Mouse (Mus musculus) heart, embryonic 13.5 days (tissue): Measurements from ENCODE around the gene Tpp1. TPM values are rescaled to one million over a fixed set of nuclear protein-coding genes. Genes with fewer than 3 reads are reported as not detected.
"Not testable (repeated sequence)": the region's sequence is repeated elsewhere in the genome, so short reads cannot be mapped to it uniquely, and the experiment has no call there.

Source experiments
- ATAC-seq: fragments of 200-750 bp; cut with Nextera tagmentation; 2 replicates; pipeline ENCODE4 v1.8.0; 2017; ENCODE audit warnings: moderate TSS enrichment; ENCODE audit not compliant: insufficient number of reproducible peaks, low FRiP score, low TSS enrichment; ENCODE audit errors: extremely low read depth
- H3K27ac ChIP-seq: fragments of 300-500 bp; sonication (generic); replicated peaks from 2 replicates; pipeline ENCODE4 v1.5.1; 2015; ENCODE audit warnings: moderate library complexity, mild to moderate bottlenecking, inconsistent platforms
- H3K27me3 ChIP-seq: fragments of 300-500 bp; sonication (generic); replicated peaks from 2 replicates; pipeline ENCODE4 v1.6.1; 2015; ENCODE audit warnings: mild to moderate bottlenecking, inconsistent platforms
- H3K36me3 ChIP-seq: fragments of 300-500 bp; sonication (generic); 2 replicates; pipeline ENCODE4 v1.6.1; 2015; ENCODE audit warnings: mild to moderate bottlenecking, inconsistent platforms
- H3K4me1 ChIP-seq: fragments of 300-500 bp; sonication (generic); 2 replicates; pipeline ENCODE4 v1.6.1; 2015; ENCODE audit warnings: inconsistent platforms
- H3K4me2 ChIP-seq: fragments of 300-500 bp; sonication (generic); 2 replicates; pipeline ENCODE4 v1.6.1; 2015; ENCODE audit warnings: inconsistent platforms, mild to moderate bottlenecking, moderate library complexity
- H3K4me3 ChIP-seq: fragments of 300-500 bp; sonication (generic); 2 replicates; pipeline ENCODE4 v1.5.1; 2015; ENCODE audit warnings: moderate library complexity, mild to moderate bottlenecking, inconsistent platforms
- H3K9ac ChIP-seq: fragments of 300-500 bp; sonication (generic); 2 replicates; pipeline ENCODE4 v1.6.1; 2015; ENCODE audit warnings: inconsistent platforms, mild to moderate bottlenecking, moderate library complexity
- H3K9me3 ChIP-seq: fragments of 300-500 bp; sonication (generic); 2 replicates; pipeline ENCODE4 v1.6.1; 2016; ENCODE audit warnings: inconsistent platforms
- WGBS: fragments of 180-500 bp; shearing (Covaris S2); methylation state at CpG from one replicate; pipeline ENCODE4 v1.1.7; 2015; ENCODE audit warnings: mixed read lengths; 5-methylcytosine and 5-hydroxymethylcytosine counted together
- polyA plus RNA-seq: library from polyadenylated mRNA; unstranded; fragments of >200 nt; fragmentation: Nextera tagmentation; extraction: Ambion mirVana; gene quantifications from 2 replicates; pipeline ENCODE4 v1.2.1, GENCODE M21; 2015

Gene Tpp1
- polyA plus RNA-seq, 1 experiment from 2014 or later: 80.7 TPM

- H3K4me1 ChIP-seq: peaks cover 7% of the 10 kb centered on the region; the same call in 1 of the 2 replicates
- H3K4me3 ChIP-seq: peak overlapping the region; percentile 47
- H3K4me2 ChIP-seq: peak overlapping the region; percentile 78
- H3K27me3 ChIP-seq: peaks cover 44% of the 10 kb centered on the region
- no peak overlapping the region for H3K27ac ChIP-seq
- peaks cover 88% of the 10 kb centered on the region for H3K36me3 ChIP-seq
- H3K9ac ChIP-seq: peak overlapping the region; percentile 44; the same call in 1 of the 2 replicates
- WGBS: 23% methylated on average over 51 of the region's 51 CpGs
- ATAC-seq: 0 out of 2 replicates have a peak, but pooled peaks have one; percentile 19
- H3K9me3 ChIP-seq: no peaks in the 10 kb centered on the region
Observed at GRCm38 (mm10) chr7:105761813-105762484, 9.9 kb upstream of the Tpp1 start.

- H3K9ac ChIP-seq: no peak overlapping the region
- no peak overlapping the region for H3K4me3 ChIP-seq
- H3K9me3 ChIP-seq: no peaks in the 10 kb centered on the region
- H3K4me1 ChIP-seq: peaks cover 17% of the 10 kb centered on the region
- H3K27ac ChIP-seq: no peak overlapping the region
- no peak for ATAC-seq
- H3K27me3 ChIP-seq: no peaks in the 10 kb centered on the region
- peaks cover 69% of the 10 kb centered on the region for H3K36me3 ChIP-seq
- no peak overlapping the region for H3K4me2 ChIP-seq
- 85% methylated on average over 10 of the region's 10 CpGs for WGBS
Observed at GRCm38 (mm10) chr7:105753281-105753680, 1.2 kb upstream of the Tpp1 start.

GRCm38 (mm10) chr7:105752716-105753115 is 681 bp upstream of the Tpp1 start:
- H3K36me3 ChIP-seq: peaks cover 69% of the 10 kb centered on the region
- no peak for ATAC-seq

GRCm38 (mm10) chr7:105747776-105748175 is 4.3 kb downstream of the Tpp1 start:
- Histone ChIP-seq H3K4me1 (peaks cover 32% of the 10 kb centered on the region), H3K27ac (no peak overlapping the region), H3K4me3 (no peak overlapping the region), H3K4me2 (no peak overlapping the region), H3K9me3 (no peaks in the 10 kb centered on the region), H3K9ac (no peak overlapping the region), H3K36me3 (peaks cover 47% of the 10 kb centered on the region), H3K27me3 (no peaks in the 10 kb centered on the region)
- 83% methylated on average over 2 of the region's 2 CpGs for WGBS
- ATAC-seq: no peak

More at GRCm38 (mm10) chr7:105752716-105753115, 681 bp upstream of the Tpp1 start:
- H3K9ac ChIP-seq: no peak overlapping the region
- 76% methylated on average over 2 of the region's 2 CpGs for WGBS
- H3K9me3 ChIP-seq: no peaks in the 10 kb centered on the region
- H3K27me3 ChIP-seq: no peaks in the 10 kb centered on the region
- H3K4me3 ChIP-seq: no peak overlapping the region
- no peak overlapping the region for H3K27ac ChIP-seq
- H3K4me1 ChIP-seq: peaks cover 17% of the 10 kb centered on the region
- no peak overlapping the region for H3K4me2 ChIP-seq

- peak within 1 kb of the TSS; percentile 85 for H3K4me2 ChIP-seq
- peak within 1 kb of the TSS; percentile 83 for H3K27ac ChIP-seq
- peaks cover 26% of the 10 kb centered on the region for H3K4me1 ChIP-seq
- peaks cover 71% of the 10 kb centered on the region for H3K36me3 ChIP-seq
- H3K9me3 ChIP-seq: no peaks in the 10 kb centered on the region
- ATAC-seq: peak; percentile 86
- H3K9ac ChIP-seq: peak within 1 kb of the TSS; percentile 98
- H3K4me3 ChIP-seq: peak within 1 kb of the TSS; percentile 92
- under 1% methylated on average over 61 of the region's 67 CpGs for WGBS
- H3K27me3 ChIP-seq: no peaks in the 10 kb centered on the region
Observed at GRCm38 (mm10) chr7:105743926-105744590, 8.0 kb downstream of the Tpp1 start, which contains the start of gene Taf10. TSS of gene Taf10 (minus strand) at chr7:105744361.

- H3K4me1 ChIP-seq: peaks cover 31% of the 10 kb centered on the region
- not testable (repeated sequence) for H3K9me3 ChIP-seq, ATAC-seq, H3K27me3 ChIP-seq
- peak overlapping the region; percentile 92 for H3K4me3 ChIP-seq
- 31% methylated on average over 20 of the region's 20 CpGs for WGBS
- H3K27ac ChIP-seq: peak overlapping the region; percentile 83
- H3K9ac ChIP-seq: peak overlapping the region; percentile 98
- H3K4me2 ChIP-seq: peak overlapping the region; percentile 85
- peaks cover 64% of the 10 kb centered on the region for H3K36me3 ChIP-seq
Observed at GRCm38 (mm10) chr7:105743246-105743925, 8.6 kb downstream of the Tpp1 start.

- not testable (repeated sequence) for H3K9me3 ChIP-seq, ATAC-seq, H3K27me3 ChIP-seq
- Histone ChIP-seq H3K27ac (0 out of 2 replicates have a peak overlapping the region, but pooled peaks have one; percentile 83), H3K4me3 (peak overlapping the region; percentile 92), H3K36me3 (peaks cover 57% of the 10 kb centered on the region), H3K4me2 (peak overlapping the region; percentile 85), H3K9ac (peak overlapping the region; percentile 98), H3K4me1 (peaks cover 38% of the 10 kb centered on the region)
- WGBS: 77% methylated on average over 7 of the region's 7 CpGs
Observed at GRCm38 (mm10) chr7:105742539-105743215, 9.4 kb downstream of the Tpp1 start.

GRCm38 (mm10) chr7:105741978-105742377 is 10.1 kb downstream of the Tpp1 start:
- Histone ChIP-seq H3K27ac (no peak overlapping the region), H3K36me3 (peaks cover 50% of the 10 kb centered on the region), H3K4me3 (no peak overlapping the region), H3K9ac (no peak overlapping the region), H3K4me1 (peaks cover 41% of the 10 kb centered on the region), H3K9me3 (no peaks in the 10 kb centered on the region), H3K27me3 (no peaks in the 10 kb centered on the region), H3K4me2 (no peak overlapping the region)
- 86% methylated on average over 9 of the region's 9 CpGs for WGBS
- no peak for ATAC-seq

- H3K27ac ChIP-seq: no peak overlapping the region
- WGBS: 83% methylated on average over 6 of the region's 6 CpGs
- H3K9me3 ChIP-seq: no peaks in the 10 kb centered on the region
- H3K4me1 ChIP-seq: peaks cover 41% of the 10 kb centered on the region
- no peak overlapping the region for H3K4me2 ChIP-seq
- H3K36me3 ChIP-seq: peaks cover 41% of the 10 kb centered on the region
- no peak for ATAC-seq
- H3K4me3 ChIP-seq: no peak overlapping the region
- H3K9ac ChIP-seq: no peak overlapping the region
- no peaks in the 10 kb centered on the region for H3K27me3 ChIP-seq
Observed at GRCm38 (mm10) chr7:105740851-105741250, 11.2 kb downstream of the Tpp1 start.

GRCm38 (mm10) chr7:105740089-105740795 is 11.8 kb downstream of the Tpp1 start:
- H3K36me3 ChIP-seq: peaks cover 41% of the 10 kb centered on the region
- H3K4me1 ChIP-seq: peaks cover 47% of the 10 kb centered on the region
- H3K4me2 ChIP-seq: no peak overlapping the region
- H3K9me3 ChIP-seq: no peaks in the 10 kb centered on the region
- no peak for ATAC-seq
- 89% methylated on average over 13 of the region's 13 CpGs for WGBS
- no peaks in the 10 kb centered on the region for H3K27me3 ChIP-seq
- H3K9ac ChIP-seq: 0 out of 2 replicates have a peak overlapping the region, but pooled peaks have one; percentile 68
- H3K27ac ChIP-seq: peak overlapping the region; percentile 98; the same call in 1 of the 2 replicates
- no peak overlapping the region for H3K4me3 ChIP-seq
